Mouse (Mus musculus) forebrain, embryonic 15.5 days (tissue): ENCODE measurements around the gene Tbc1d5. TPM values are rescaled to one million over a fixed set of nuclear protein-coding genes. Genes with fewer than 3 reads are reported as not detected.
A peak's percentile ranks its signal among the peaks of the same experiment; 100 is the strongest.

ENCODE experiments used
- ATAC-seq: fragments of 200-750 bp; cut with Nextera tagmentation; replicated peaks from 2 replicates; pipeline ENCODE4 v1.8.0; 2017; ENCODE audit warnings: mild to moderate bottlenecking, moderate TSS enrichment, moderate library complexity
- H3K27ac ChIP-seq: fragments of 300-500 bp; sonication (generic); replicated peaks from 2 replicates; pipeline ENCODE4 v1.5.1; 2015; ENCODE audit warnings: mild to moderate bottlenecking, inconsistent platforms
- H3K27me3 ChIP-seq: fragments of 300-500 bp; sonication (generic); 2 replicates; pipeline ENCODE4 v1.6.1; 2015; ENCODE audit warnings: inconsistent platforms
- H3K36me3 ChIP-seq: fragments of 300-500 bp; sonication (generic); 2 replicates; pipeline ENCODE4 v1.6.1; 2015; ENCODE audit warnings: mild to moderate bottlenecking, inconsistent platforms
- H3K4me1 ChIP-seq: fragments of 300-500 bp; sonication (generic); 2 replicates; pipeline ENCODE4 v1.6.1; 2015; ENCODE audit warnings: inconsistent platforms
- H3K4me2 ChIP-seq: fragments of 300-500 bp; sonication (generic); replicated peaks from 2 replicates; pipeline ENCODE4 v1.6.1; 2015; ENCODE audit warnings: mild to moderate bottlenecking, inconsistent platforms
- H3K4me3 ChIP-seq: fragments of 300-500 bp; sonication (generic); 2 replicates; pipeline ENCODE4 v1.5.1; 2015; ENCODE audit warnings: mild to moderate bottlenecking, inconsistent platforms
- H3K9ac ChIP-seq: fragments of 300-500 bp; sonication (generic); replicated peaks from 2 replicates; pipeline ENCODE4 v1.6.1; 2015; ENCODE audit warnings: mild to moderate bottlenecking, inconsistent platforms
- H3K9me3 ChIP-seq: fragments of 300-500 bp; sonication (generic); 2 replicates; pipeline ENCODE4 v1.6.1; 2016; ENCODE audit warnings: inconsistent platforms
- WGBS: fragments of 180-500 bp; shearing (Covaris S2); methylation state at CpG from one replicate; pipeline ENCODE4 v1.1.7; 2015; ENCODE audit warnings: mixed read lengths; 5-methylcytosine and 5-hydroxymethylcytosine counted together
- polyA plus RNA-seq: library from polyadenylated mRNA; unstranded; fragments of >200 nt; fragmentation: Nextera tagmentation; extraction: Ambion mirVana; gene quantifications from 2 replicates; pipeline ENCODE4 v1.2.1, GENCODE M21; 2015

Tbc1d5 gene
- polyA plus RNA-seq, 1 experiment from 2014 or later = 7.1 TPM

GRCm38 (mm10) chr17:50954313-50954712 is 224.8 kb downstream of the Tbc1d5 start:
- Histone ChIP-seq H3K36me3 (no peaks in the 10 kb centered on the region), H3K9me3 (no peaks in the 10 kb centered on the region), H3K4me2 (no peak overlapping the region), H3K27me3 (no peaks in the 10 kb centered on the region), H3K4me3 (no peak overlapping the region), H3K27ac (no peak overlapping the region), H3K9ac (no peak overlapping the region), H3K4me1 (no peaks in the 10 kb centered on the region)
- 56% methylated on average over 9 of the region's 9 CpGs for WGBS
- peak; percentile 93 for ATAC-seq

- ATAC-seq = no peak
- Histone ChIP-seq H3K27me3 (no peaks in the 10 kb centered on the region), H3K9me3 (no peaks in the 10 kb centered on the region), H3K9ac (no peak overlapping the region), H3K36me3 (no peaks in the 10 kb centered on the region), H3K4me1 (no peaks in the 10 kb centered on the region), H3K27ac (no peak overlapping the region), H3K4me3 (no peak overlapping the region), H3K4me2 (no peak overlapping the region)
- 92% methylated on average over 2 of the region's 2 CpGs for WGBS
These were observed 256.8 kb downstream of the Tbc1d5 start for GRCm38 (mm10) chr17:50922308-50922707.

- H3K4me1 ChIP-seq = no peaks in the 10 kb centered on the region
- H3K4me3 ChIP-seq = no peak overlapping the region
- WGBS = 99% methylated on average over 2 of the region's 2 CpGs
- no peak overlapping the region for H3K27ac ChIP-seq
- no peak for ATAC-seq
- no peak overlapping the region for H3K9ac ChIP-seq
- no peaks in the 10 kb centered on the region for H3K36me3 ChIP-seq
- H3K27me3 ChIP-seq = no peaks in the 10 kb centered on the region
- H3K9me3 ChIP-seq = no peaks in the 10 kb centered on the region
- H3K4me2 ChIP-seq = no peak overlapping the region
These were observed 263.9 kb downstream of the Tbc1d5 start for GRCm38 (mm10) chr17:50915216-50915615.

- Histone ChIP-seq H3K36me3 (no peaks in the 10 kb centered on the region), H3K4me3 (no peak overlapping the region), H3K9me3 (no peaks in the 10 kb centered on the region), H3K4me2 (no peak overlapping the region), H3K27ac (no peak overlapping the region), H3K9ac (no peak overlapping the region), H3K4me1 (peaks cover 11% of the 10 kb centered on the region; the same call in 1 of the 2 replicates), H3K27me3 (no peaks in the 10 kb centered on the region)
- peak; percentile 70; the same call in 1 of the 2 replicates for ATAC-seq
- 56% methylated on average over 6 of the region's 6 CpGs for WGBS
These were observed 270.4 kb downstream of the Tbc1d5 start for GRCm38 (mm10) chr17:50908568-50909335.

GRCm38 (mm10) chr17:50908160-50908559 is 271.0 kb downstream of the Tbc1d5 start:
- no peak overlapping the region for H3K4me2 ChIP-seq
- peak; percentile 74 for ATAC-seq

GRCm38 (mm10) chr17:50906630-50907029 is 272.5 kb downstream of the Tbc1d5 start:
- ATAC-seq = no peak
- H3K27ac ChIP-seq = no peak overlapping the region
- no peaks in the 10 kb centered on the region for H3K9me3 ChIP-seq
- H3K36me3 ChIP-seq = no peaks in the 10 kb centered on the region
- H3K27me3 ChIP-seq = no peaks in the 10 kb centered on the region
- no peak overlapping the region for H3K4me3 ChIP-seq
- H3K4me2 ChIP-seq = no peak overlapping the region
- peaks cover 11% of the 10 kb centered on the region; the same call in 1 of the 2 replicates for H3K4me1 ChIP-seq
- 40% methylated on average over 1 of the region's 1 CpGs for whole genome bisulfite sequencing
- H3K9ac ChIP-seq = no peak overlapping the region

More at GRCm38 (mm10) chr17:50908160-50908559, 271.0 kb downstream of the Tbc1d5 start:
- Histone ChIP-seq H3K9ac (no peak overlapping the region), H3K27me3 (no peaks in the 10 kb centered on the region), H3K9me3 (no peaks in the 10 kb centered on the region), H3K4me3 (no peak overlapping the region), H3K36me3 (no peaks in the 10 kb centered on the region), H3K4me1 (peaks cover 11% of the 10 kb centered on the region; the same call in 1 of the 2 replicates), H3K27ac (no peak overlapping the region)
- 60% methylated on average over 4 of the region's 4 CpGs for WGBS

- 89% methylated on average over 3 of the region's 3 CpGs for WGBS
- Histone ChIP-seq H3K27ac (no peak overlapping the region), H3K36me3 (no peaks in the 10 kb centered on the region), H3K9ac (no peak overlapping the region), H3K4me3 (no peak overlapping the region), H3K4me1 (peaks cover 11% of the 10 kb centered on the region; the same call in 1 of the 2 replicates), H3K27me3 (no peaks in the 10 kb centered on the region), H3K4me2 (no peak overlapping the region), H3K9me3 (no peaks in the 10 kb centered on the region)
- ATAC-seq = no peak
These were observed 274.7 kb downstream of the Tbc1d5 start for GRCm38 (mm10) chr17:50904463-50904862.

- H3K4me3 ChIP-seq = no peak overlapping the region
- WGBS = 86% methylated on average over 7 of the region's 7 CpGs
- H3K4me1 ChIP-seq = no peaks in the 10 kb centered on the region
- H3K36me3 ChIP-seq = no peaks in the 10 kb centered on the region
- H3K27me3 ChIP-seq = no peaks in the 10 kb centered on the region
- H3K4me2 ChIP-seq = no peak overlapping the region
- H3K9me3 ChIP-seq = no peaks in the 10 kb centered on the region
- no peak overlapping the region for H3K9ac ChIP-seq
- ATAC-seq = no peak
- no peak overlapping the region for H3K27ac ChIP-seq
These were observed 281.3 kb downstream of the Tbc1d5 start for GRCm38 (mm10) chr17:50897867-50898266.

- WGBS = 96% methylated on average over 1 of the region's 1 CpGs
- no peak overlapping the region for H3K4me3 ChIP-seq
- ATAC-seq = no peak
- no peaks in the 10 kb centered on the region for H3K36me3 ChIP-seq
- no peak overlapping the region for H3K27ac ChIP-seq
- H3K4me2 ChIP-seq = no peak overlapping the region
- no peak overlapping the region for H3K9ac ChIP-seq
- H3K27me3 ChIP-seq = no peaks in the 10 kb centered on the region
- H3K9me3 ChIP-seq = no peaks in the 10 kb centered on the region
- no peaks in the 10 kb centered on the region for H3K4me1 ChIP-seq
These were observed 289.7 kb downstream of the Tbc1d5 start for GRCm38 (mm10) chr17:50889475-50889874.

- no peaks in the 10 kb centered on the region for H3K4me1 ChIP-seq
- H3K4me2 ChIP-seq = no peak overlapping the region
- no peak overlapping the region for H3K27ac ChIP-seq
- no peak for ATAC-seq
- H3K27me3 ChIP-seq = no peaks in the 10 kb centered on the region
- no peak overlapping the region for H3K4me3 ChIP-seq
- 85% methylated on average over 4 of the region's 4 CpGs for WGBS
- H3K9ac ChIP-seq = no peak overlapping the region
- H3K36me3 ChIP-seq = no peaks in the 10 kb centered on the region
- H3K9me3 ChIP-seq = no peaks in the 10 kb centered on the region
These were observed 299.2 kb downstream of the Tbc1d5 start for GRCm38 (mm10) chr17:50879910-50880309.

GRCm38 (mm10) chr17:50876451-50876850 is 302.7 kb downstream of the Tbc1d5 start:
- H3K4me1 ChIP-seq = no peaks in the 10 kb centered on the region
- H3K4me3 ChIP-seq = no peak overlapping the region
- H3K27ac ChIP-seq = no peak overlapping the region
- H3K4me2 ChIP-seq = no peak overlapping the region
- no peak overlapping the region for H3K9ac ChIP-seq
- 83% methylated on average over 5 of the region's 5 CpGs for WGBS
- no peaks in the 10 kb centered on the region for H3K9me3 ChIP-seq
- ATAC-seq = no peak
- H3K27me3 ChIP-seq = no peaks in the 10 kb centered on the region
- no peaks in the 10 kb centered on the region for H3K36me3 ChIP-seq

- Histone ChIP-seq H3K4me3 (no peak overlapping the region), H3K4me2 (no peak overlapping the region), H3K9ac (no peak overlapping the region), H3K4me1 (no peaks in the 10 kb centered on the region), H3K27me3 (no peaks in the 10 kb centered on the region), H3K36me3 (no peaks in the 10 kb centered on the region), H3K27ac (no peak overlapping the region), H3K9me3 (no peaks in the 10 kb centered on the region)
- WGBS = 76% methylated on average over 7 of the region's 7 CpGs
- ATAC-seq = no peak
These were observed 305.1 kb downstream of the Tbc1d5 start for GRCm38 (mm10) chr17:50874067-50874466.

GRCm38 (mm10) chr17:50872600-50872999 is 306.6 kb downstream of the Tbc1d5 start:
- Histone ChIP-seq H3K9ac (no peak overlapping the region), H3K36me3 (no peaks in the 10 kb centered on the region)
- WGBS = 95% methylated on average over 4 of the region's 4 CpGs

More at GRCm38 (mm10) chr17:50872600-50872999, 306.6 kb downstream of the Tbc1d5 start:
- no peak overlapping the region for H3K27ac ChIP-seq
- no peak overlapping the region for H3K4me3 ChIP-seq
- no peak overlapping the region for H3K4me2 ChIP-seq
- H3K27me3 ChIP-seq = no peaks in the 10 kb centered on the region
- ATAC-seq = no peak
- no peaks in the 10 kb centered on the region for H3K4me1 ChIP-seq
- H3K9me3 ChIP-seq = no peaks in the 10 kb centered on the region
